Comparison of ENCODE assay signal across 8 mouse cellular contexts in genomic region chr10:59980815-59981244, GRCm38 (mm10). TPM values are rescaled to one million over a fixed set of nuclear protein-coding genes. Genes with fewer than 3 reads are reported as not detected.
DNase-seq lines count a peak whose midpoint lies in the region; ATAC-seq lines count a peak whose summit lies in the region.

No protein-coding gene starts in this region.

- WGBS in heart, embryonic 10.5 days, result 71% methylated on average over 6 of the region's 6 CpGs
- WGBS in forebrain, embryonic 13.5 days, result 91% methylated on average over 6 of the region's 6 CpGs

- no peak overlapping the region for H3K4me2 ChIP-seq in forebrain, embryonic 13.5 days

- peaks cover 52% of the 10 kb centered on the region for H3K4me1 ChIP-seq in heart, embryonic 10.5 days
- peaks cover 19% of the 10 kb centered on the region for H3K4me1 ChIP-seq in forebrain, embryonic 13.5 days

- no peaks in the 10 kb centered on the region for H3K27me3 ChIP-seq in heart, embryonic 10.5 days (ENCODE audit: insufficient read depth, poor library complexity, severe bottlenecking)
- no peaks in the 10 kb centered on the region for H3K27me3 ChIP-seq in forebrain, embryonic 13.5 days

- H3K4me3 ChIP-seq in heart, embryonic 10.5 days, result no peak overlapping the region
- no peak overlapping the region for H3K4me3 ChIP-seq in forebrain, embryonic 13.5 days

- H3K9me3 ChIP-seq in heart, embryonic 10.5 days, result no peaks in the 10 kb centered on the region
- H3K9me3 ChIP-seq in forebrain, embryonic 13.5 days (replicated peaks), result no peaks in the 10 kb centered on the region

- no peak overlapping the region for H3K9ac ChIP-seq in forebrain, embryonic 13.5 days

- ATAC-seq in forebrain, embryonic 13.5 days, result no peak

- H3K36me3 ChIP-seq in heart, embryonic 10.5 days, result peaks cover 4% of the 10 kb centered on the region
- peaks cover 21% of the 10 kb centered on the region for H3K36me3 ChIP-seq in forebrain, embryonic 13.5 days (ENCODE audit: poor library complexity, severe bottlenecking)

- peak; percentile 70 for DNase-seq in layer of hippocampus, adult 9-11 months
- DNase-seq in layer of hippocampus, postnatal 25 days (ENCODE audit: extremely low spot score in 1 of 2, low spot score in 1 of 2), result no peak
- no peak for DNase-seq in heart, embryonic 10.5 days (ENCODE audit: low spot score)
- peak; percentile 67 for DNase-seq in lung, postnatal 25 days (ENCODE audit: low spot score)
- peak; percentile 64 to 70 for DNase-seq in thymus, postnatal 36 days
- DNase-seq in frontal cortex, postnatal 14 days (ENCODE audit: low spot score in 2 of 2), result no peak
- no peak for DNase-seq in right cerebral cortex, adult 2 months (ENCODE audit: low spot score in 2 of 2)

- H3K27ac ChIP-seq in heart, embryonic 10.5 days, result peak overlapping the region; percentile 24
- no peak overlapping the region for H3K27ac ChIP-seq in forebrain, embryonic 13.5 days

RNA-seq across cellular contexts. Expression of gene Ascc1, which starts 21.8 kb away (rescaled TPM):
- total RNA-seq in layer of hippocampus, postnatal 25 days (2021), result 10 to 100 TPM; 16.7 to 18.1 TPM
- polyA plus RNA-seq in heart, embryonic 10.5 days (2016; fragmentation: Nextera tagmentation; extraction: Ambion mirVana), result 33.0 and 36.2 TPM in 2 replicates
- 42.1 and 43.1 TPM in 2 replicates for polyA plus RNA-seq in forebrain, embryonic 13.5 days (2015; fragmentation: Nextera tagmentation; extraction: Ambion mirVana)

RNA-seq across cellular contexts. Expression of gene Anapc16, which starts 22.1 kb away (rescaled TPM):
- 10 to 100 TPM; 59.3 to 77.3 TPM for total RNA-seq in layer of hippocampus, postnatal 25 days (2021)
- 93.3 and 94.6 TPM in 2 replicates for polyA plus RNA-seq in heart, embryonic 10.5 days (2016; fragmentation: Nextera tagmentation; extraction: Ambion mirVana)
- 122 TPM in 2 replicates for polyA plus RNA-seq in forebrain, embryonic 13.5 days (2015; fragmentation: Nextera tagmentation; extraction: Ambion mirVana)

RNA-seq across cellular contexts. Expression of gene Ddit4, which starts 29.2 kb away (rescaled TPM):
- total RNA-seq in layer of hippocampus, postnatal 25 days (2021), result 10 to 100 TPM; 77.1 to 100.0 TPM
- polyA plus RNA-seq in heart, embryonic 10.5 days (2016; fragmentation: Nextera tagmentation; extraction: Ambion mirVana), result 17.6 and 32.8 TPM in 2 replicates
- 69.3 and 71.3 TPM in 2 replicates for polyA plus RNA-seq in forebrain, embryonic 13.5 days (2015; fragmentation: Nextera tagmentation; extraction: Ambion mirVana)

Comparison
In these comparisons a context has a peak if more than half of its experiments do, and no peak if none do; other contexts are left out.
1. DNase-seq: peak in layer of hippocampus, adult 9-11 months (single experiment), lung, postnatal 25 days (single experiment) and thymus, postnatal 36 days (2 of 2); none in layer of hippocampus, postnatal 25 days (0 of 2), heart, embryonic 10.5 days (single experiment), frontal cortex, postnatal 14 days (0 of 2) and right cerebral cortex, adult 2 months (0 of 2).